Mouse (Mus musculus): ENCODE results near the gene Aipl1. TPM values are rescaled to one million over a fixed set of nuclear protein-coding genes. Genes with fewer than 3 reads are reported as not detected.

Gene Aipl1
- 0.75 and 1.7 TPM in 2 replicates for polyA plus RNA-seq (2012; rRNA removed)

GRCm38 (mm10) chr11:72037409-72037808 is at the start of gene Aipl1:
TSS of gene Aipl1 (minus strand) at chr11:72037509.

GRCm38 (mm10) chr11:72041768-72042607 is 4.7 kb upstream of the Aipl1 start, which contains the start of gene Pimreg:
TSS of gene Pimreg (plus strand) at chr11:72042032.

Other genes with a start within 250 kb of the Aipl1 start
- 11.0 and 18.1 TPM in 2 replicates for gene Pimreg, start 4.5 kb upstream of the Aipl1 start, polyA plus RNA-seq (2012; rRNA removed)
- gene Pitpnm3, start 98.3 kb upstream of the Aipl1 start, polyA plus RNA-seq (2012; rRNA removed), result 14.7 and 19.9 TPM in 2 replicates
- 0.33 and 0.44 TPM in 2 replicates for gene Gm43951, start 169.3 kb upstream of the Aipl1 start, polyA plus RNA-seq (2012; rRNA removed)
- 7.6 and 8.4 TPM in 2 replicates for gene 4933427D14Rik, start 169.9 kb upstream of the Aipl1 start, polyA plus RNA-seq (2012; rRNA removed)
- 29.3 and 41.0 TPM in 2 replicates for gene Txndc17, start 170.0 kb upstream of the Aipl1 start, polyA plus RNA-seq (2012; rRNA removed)
- gene Med31, start 178.1 kb upstream of the Aipl1 start, polyA plus RNA-seq (2012; rRNA removed), result 7.7 and 8.2 TPM in 2 replicates
- 0.75 and 0.92 TPM in 2 replicates for gene Slc13a5, start 229.7 kb upstream of the Aipl1 start, polyA plus RNA-seq (2012; rRNA removed)